Mouse (Mus musculus) neural tube, embryonic 13.5 days (tissue): ENCODE measurements at regions not wholly inside any gene's neighbourhood (a gene's known extent, or its start where the extent isn't known, plus 50 kb on each side); places are given as distances from the start of the nearest gene placed in this dataset.
"Not testable (repeated sequence)": the region's sequence is repeated elsewhere in the genome, so short reads cannot be mapped to it uniquely, and the experiment has no call there.

ENCODE experiments used
- ATAC-seq: fragments of 200-750 bp; cut with Nextera tagmentation; 2 replicates; pipeline ENCODE4 v1.8.0; 2017; ENCODE audit warnings: low read depth, mild to moderate bottlenecking, moderate TSS enrichment, moderate library complexity
- H3K27ac ChIP-seq: fragments of 300-500 bp; sonication (generic); replicated peaks from 2 replicates; pipeline ENCODE4 v1.5.1; 2015; ENCODE audit warnings: moderate library complexity, mild to moderate bottlenecking, inconsistent platforms
- H3K27me3 ChIP-seq: fragments of 300-500 bp; sonication (generic); 2 replicates; pipeline ENCODE4 v1.6.1; 2015; ENCODE audit warnings: mild to moderate bottlenecking, inconsistent platforms
- H3K36me3 ChIP-seq: fragments of 300-500 bp; sonication (generic); 2 replicates; pipeline ENCODE4 v1.6.1; 2015; ENCODE audit warnings: mild to moderate bottlenecking, inconsistent platforms
- H3K4me1 ChIP-seq: fragments of 300-500 bp; sonication (generic); replicated peaks from 2 replicates; pipeline ENCODE4 v1.6.1; 2015; ENCODE audit warnings: inconsistent platforms
- H3K4me2 ChIP-seq: fragments of 300-500 bp; sonication (generic); 2 replicates; pipeline ENCODE4 v1.6.1; 2015; ENCODE audit warnings: inconsistent platforms, mild to moderate bottlenecking, moderate library complexity
- H3K4me3 ChIP-seq: fragments of 300-500 bp; sonication (generic); 2 replicates; pipeline ENCODE4 v1.5.1; 2015; ENCODE audit warnings: mild to moderate bottlenecking, inconsistent platforms
- H3K9ac ChIP-seq: fragments of 300-500 bp; sonication (generic); 2 replicates; pipeline ENCODE4 v1.6.1; 2015; ENCODE audit warnings: moderate library complexity, mild to moderate bottlenecking, inconsistent platforms
- H3K9me3 ChIP-seq: fragments of 300-500 bp; sonication (generic); 2 replicates; pipeline ENCODE4 v1.6.1; 2016; ENCODE audit warnings: inconsistent platforms
- WGBS: fragments of 180-500 bp; shearing (Covaris S2); methylation state at CpG from one replicate; pipeline ENCODE4 v1.1.7; 2015; 5-methylcytosine and 5-hydroxymethylcytosine counted together

GRCm38 (mm10) chr10:6418234-6418633 is 340.1 kb upstream of the Oprm1 start:
- not testable (repeated sequence) for H3K36me3 ChIP-seq, H3K9me3 ChIP-seq, H3K27me3 ChIP-seq, H3K9ac ChIP-seq, ATAC-seq, H3K27ac ChIP-seq, H3K4me3 ChIP-seq, H3K4me2 ChIP-seq, H3K4me1 ChIP-seq

- ATAC-seq = peak; percentile 74; the same call in 1 of the 2 replicates
- Histone ChIP-seq H3K27ac (no peak overlapping the region), H3K27me3 (no peaks in the 10 kb centered on the region), H3K4me2 (no peak overlapping the region), H3K9ac (no peak overlapping the region), H3K4me1 (no peaks in the 10 kb centered on the region), H3K9me3 (no peaks in the 10 kb centered on the region), H3K4me3 (no peak overlapping the region), H3K36me3 (no peaks in the 10 kb centered on the region)
- WGBS = 41% methylated on average over 3 of the region's 3 CpGs
Observed at GRCm38 (mm10) chr10:6465824-6466223, 292.5 kb upstream of the Oprm1 start.

GRCm38 (mm10) chr10:6480350-6480749 is 278.0 kb upstream of the Oprm1 start:
- H3K9ac ChIP-seq = no peak overlapping the region
- WGBS = 86% methylated on average over 1 of the region's 1 CpGs

GRCm38 (mm10) chr10:6488605-6489004 is 269.7 kb upstream of the Oprm1 start:
- Histone ChIP-seq H3K27me3 (no peaks in the 10 kb centered on the region), H3K27ac (no peak overlapping the region), H3K4me2 (no peak overlapping the region), H3K36me3 (no peaks in the 10 kb centered on the region), H3K4me1 (no peaks in the 10 kb centered on the region), H3K4me3 (no peak overlapping the region), H3K9ac (no peak overlapping the region), H3K9me3 (no peaks in the 10 kb centered on the region)
- WGBS = 77% methylated on average over 1 of the region's 1 CpGs
- no peak for ATAC-seq

More at GRCm38 (mm10) chr10:6480350-6480749, 278.0 kb upstream of the Oprm1 start:
- Histone ChIP-seq H3K9me3 (no peaks in the 10 kb centered on the region), H3K4me3 (no peak overlapping the region), H3K27ac (no peak overlapping the region), H3K36me3 (no peaks in the 10 kb centered on the region), H3K4me2 (no peak overlapping the region), H3K27me3 (no peaks in the 10 kb centered on the region), H3K4me1 (no peaks in the 10 kb centered on the region)
- no peak for ATAC-seq

- Histone ChIP-seq H3K27me3 (no peaks in the 10 kb centered on the region), H3K4me2 (no peak overlapping the region), H3K36me3 (no peaks in the 10 kb centered on the region), H3K4me1 (no peaks in the 10 kb centered on the region), H3K4me3 (no peak overlapping the region), H3K9me3 (no peaks in the 10 kb centered on the region), H3K27ac (no peak overlapping the region), H3K9ac (no peak overlapping the region)
- WGBS = 82% methylated on average over 4 of the region's 4 CpGs
- ATAC-seq = no peak
Observed at GRCm38 (mm10) chr10:6492694-6493093, 265.6 kb upstream of the Oprm1 start.

GRCm38 (mm10) chr10:6495081-6495480 is 263.2 kb upstream of the Oprm1 start:
- ATAC-seq = no peak; the same call in 1 of the 2 replicates
- Histone ChIP-seq H3K9ac (no peak overlapping the region), H3K4me1 (no peaks in the 10 kb centered on the region), H3K36me3 (no peaks in the 10 kb centered on the region), H3K27ac (no peak overlapping the region), H3K9me3 (no peaks in the 10 kb centered on the region), H3K4me2 (no peak overlapping the region), H3K4me3 (no peak overlapping the region), H3K27me3 (no peaks in the 10 kb centered on the region)
- WGBS = 89% methylated on average over 3 of the region's 3 CpGs

- Histone ChIP-seq H3K9ac (no peak overlapping the region), H3K4me2 (no peak overlapping the region), H3K4me1 (no peaks in the 10 kb centered on the region), H3K27me3 (no peaks in the 10 kb centered on the region), H3K4me3 (no peak overlapping the region), H3K27ac (no peak overlapping the region), H3K9me3 (no peaks in the 10 kb centered on the region), H3K36me3 (no peaks in the 10 kb centered on the region)
- WGBS = 93% methylated on average over 4 of the region's 4 CpGs
- ATAC-seq = no peak
Observed at GRCm38 (mm10) chr10:6514269-6514668, 244.0 kb upstream of the Oprm1 start.

GRCm38 (mm10) chr10:6562516-6562915 is 195.8 kb upstream of the Oprm1 start:
- H3K4me2 ChIP-seq = no peak overlapping the region
- no peaks in the 10 kb centered on the region for H3K9me3 ChIP-seq
- H3K9ac ChIP-seq = no peak overlapping the region
- H3K4me3 ChIP-seq = no peak overlapping the region
- 96% methylated on average over 1 of the region's 1 CpGs for whole genome bisulfite sequencing
- H3K27me3 ChIP-seq = no peaks in the 10 kb centered on the region
- ATAC-seq = no peak
- H3K27ac ChIP-seq = no peak overlapping the region
- H3K4me1 ChIP-seq = no peaks in the 10 kb centered on the region
- no peaks in the 10 kb centered on the region for H3K36me3 ChIP-seq

- no peaks in the 10 kb centered on the region for H3K27me3 ChIP-seq
- no peak overlapping the region for H3K27ac ChIP-seq
- no peak overlapping the region for H3K9ac ChIP-seq
- H3K4me2 ChIP-seq = no peak overlapping the region
- H3K9me3 ChIP-seq = no peaks in the 10 kb centered on the region
- H3K4me1 ChIP-seq = no peaks in the 10 kb centered on the region
- H3K36me3 ChIP-seq = no peaks in the 10 kb centered on the region
- no peak overlapping the region for H3K4me3 ChIP-seq
- no peak for ATAC-seq
Observed at GRCm38 (mm10) chr10:6578616-6579015, 179.7 kb upstream of the Oprm1 start.

GRCm38 (mm10) chr10:6585821-6586220 is 172.5 kb upstream of the Oprm1 start:
- H3K9me3 ChIP-seq, H3K4me2 ChIP-seq, H3K27ac ChIP-seq, ATAC-seq, H3K4me3 ChIP-seq, H3K36me3 ChIP-seq, H3K27me3 ChIP-seq, H3K4me1 ChIP-seq, H3K9ac ChIP-seq: not testable (repeated sequence)

GRCm38 (mm10) chr10:6590211-6590610 is 168.1 kb upstream of the Oprm1 start:
- ATAC-seq = no peak
- H3K36me3 ChIP-seq = no peaks in the 10 kb centered on the region
- no peaks in the 10 kb centered on the region for H3K27me3 ChIP-seq
- no peak overlapping the region for H3K4me3 ChIP-seq
- no peaks in the 10 kb centered on the region for H3K4me1 ChIP-seq
- H3K9ac ChIP-seq = no peak overlapping the region
- H3K9me3 ChIP-seq = no peaks in the 10 kb centered on the region
- H3K27ac ChIP-seq = no peak overlapping the region
- 97% methylated on average over 6 of the region's 6 CpGs for WGBS
- no peak overlapping the region for H3K4me2 ChIP-seq

- no peak for ATAC-seq
- Histone ChIP-seq H3K9me3 (no peaks in the 10 kb centered on the region), H3K9ac (no peak overlapping the region), H3K27ac (no peak overlapping the region), H3K4me3 (no peak overlapping the region), H3K4me2 (no peak overlapping the region), H3K36me3 (no peaks in the 10 kb centered on the region), H3K27me3 (no peaks in the 10 kb centered on the region), H3K4me1 (no peaks in the 10 kb centered on the region)
Observed at GRCm38 (mm10) chr10:6597256-6597655, 161.1 kb upstream of the Oprm1 start.

GRCm38 (mm10) chr10:6598586-6598985 is 159.7 kb upstream of the Oprm1 start:
- not testable (repeated sequence) for H3K36me3 ChIP-seq, H3K4me3 ChIP-seq, H3K9me3 ChIP-seq, H3K27me3 ChIP-seq, H3K4me2 ChIP-seq, H3K4me1 ChIP-seq, ATAC-seq, H3K27ac ChIP-seq, H3K9ac ChIP-seq
- WGBS = 89% methylated on average over 3 of the region's 3 CpGs

GRCm38 (mm10) chr10:6647576-6647975 is 110.7 kb upstream of the Oprm1 start:
- Histone ChIP-seq H3K36me3 (no peaks in the 10 kb centered on the region), H3K27ac (no peak overlapping the region), H3K9ac (no peak overlapping the region), H3K27me3 (no peaks in the 10 kb centered on the region), H3K4me1 (no peaks in the 10 kb centered on the region), H3K9me3 (no peaks in the 10 kb centered on the region), H3K4me3 (no peak overlapping the region), H3K4me2 (no peak overlapping the region)
- no peak for ATAC-seq
- WGBS = 30% methylated on average over 1 of the region's 1 CpGs
